Mouse (Mus musculus) heart, postnatal 0 days (tissue): ENCODE measurements around the gene Nhsl2. TPM values are rescaled to one million over a fixed set of nuclear protein-coding genes. Genes with fewer than 3 reads are reported as not detected.

Experiments
- ATAC-seq: fragments of 200-750 bp; cut with Nextera tagmentation; 2 replicates; pipeline ENCODE4 v1.8.0; 2017; ENCODE audit warnings: low read depth, moderate number of reproducible peaks, moderate library complexity; ENCODE audit not compliant: insufficient read depth
- DNase-seq: peaks from one replicate; pipeline ENCODE4 v3.0.0-alpha.2; 2016; ENCODE audit warnings: low spot score
- H3K27ac ChIP-seq: fragments of 300-500 bp; sonication (generic); 2 replicates; pipeline ENCODE4 v1.5.1; 2014; ENCODE audit warnings: low read depth, mild to moderate bottlenecking
- H3K27me3 ChIP-seq: fragments of 300-500 bp; sonication (generic); 2 replicates; pipeline ENCODE4 v1.6.1; 2014; ENCODE audit warnings: low read length, mixed read lengths; ENCODE audit not compliant: control insufficient read depth, insufficient read depth
- H3K36me3 ChIP-seq: fragments of 300-500 bp; sonication (generic); replicated peaks from 2 replicates; pipeline ENCODE4 v1.6.1; 2014; ENCODE audit warnings: low read length, mixed read lengths; ENCODE audit not compliant: control insufficient read depth, insufficient read depth
- H3K4me1 ChIP-seq: fragments of 300-500 bp; sonication (generic); 2 replicates; pipeline ENCODE4 v1.6.1; 2014; ENCODE audit warnings: antibody characterized with exemption; ENCODE audit not compliant: control insufficient read depth, insufficient read depth
- H3K4me2 ChIP-seq: fragments of 300-500 bp; sonication (generic); 2 replicates; pipeline ENCODE4 v1.6.1; 2014; ENCODE audit warnings: low read depth, mild to moderate bottlenecking, low read length, moderate library complexity
- H3K4me3 ChIP-seq: fragments of 300-500 bp; sonication (generic); 2 replicates; pipeline ENCODE4 v1.5.1; 2014; ENCODE audit warnings: low read depth, low read length
- H3K9ac ChIP-seq: fragments of 300-500 bp; sonication (generic); replicated peaks from 2 replicates; pipeline ENCODE4 v1.6.1; 2014; ENCODE audit warnings: low read depth, low read length, mixed read lengths
- H3K9me3 ChIP-seq: fragments of 300-500 bp; sonication (generic); replicated peaks from 2 replicates; pipeline ENCODE4 v1.6.1; 2016; ENCODE audit warnings: low read length; ENCODE audit not compliant: control insufficient read depth
- CTCF ChIP-seq: IDR thresholded peaks from 2 replicates; pipeline ENCODE4 v1.5.1; 2016; ENCODE audit warnings: antibody characterized with exemption, control low read depth, low read depth
- EP300 ChIP-seq: IDR thresholded peaks from 2 replicates; pipeline ENCODE4 v1.6.1; 2016; ENCODE audit warnings: antibody characterized with exemption, low read depth
- WGBS: fragments of 180-500 bp; shearing (Covaris S2); extraction: QIAGEN DNeasy Blood & Tissue Kit; methylation state at CpG from one replicate; pipeline ENCODE4 v1.1.7; 2014; 5-methylcytosine and 5-hydroxymethylcytosine counted together
- polyA plus RNA-seq: library from polyadenylated mRNA; unstranded; fragments of >200 nt; fragmentation: Nextera tagmentation; extraction: Ambion mirVana; gene quantifications from 2 replicates; pipeline ENCODE4 v1.2.1, GENCODE M21; 2015
- total RNA-seq: library from RNA; depleted of rRNA; stranded (reverse); fragments of >200 nt; gene quantifications from 2 replicates; pipeline ENCODE4 v1.2.3, GENCODE M21; 2014; ENCODE audit warnings: low replicate concordance

Gene Nhsl2
- total and polyA plus RNA-seq, 2 experiments from 2014 or later, result 2.9 to 18.7 TPM

- Histone ChIP-seq H3K4me1 (no peaks in the 10 kb centered on the region), H3K36me3 (no peaks in the 10 kb centered on the region), H3K9ac (no peak overlapping the region), H3K27ac (no peak overlapping the region), H3K27me3 (no peaks in the 10 kb centered on the region), H3K9me3 (no peaks in the 10 kb centered on the region), H3K4me3 (no peak overlapping the region), H3K4me2 (no peak overlapping the region)
- 36% methylated on average over 4 of the region's 4 CpGs for WGBS
- no peak for TF ChIP-seq EP300
- no peak for TF ChIP-seq CTCF
- ATAC-seq, result no peak
- DNase-seq, result no peak
Observed at GRCm38 (mm10) chrX:102065213-102065775, 216.1 kb downstream of the Nhsl2 start.

GRCm38 (mm10) chrX:102066134-102066533, 216.9 kb downstream of the Nhsl2 start:
- no peaks in the 10 kb centered on the region for H3K27me3 ChIP-seq
- TF ChIP-seq EP300 (no peak), CTCF (peak; percentile 82)
- H3K27ac ChIP-seq, result no peak overlapping the region
- peak; percentile 41 for DNase-seq
- H3K4me3 ChIP-seq, result no peak overlapping the region
- WGBS, result 20% methylated on average over 9 of the region's 9 CpGs
- H3K9me3 ChIP-seq, result no peaks in the 10 kb centered on the region
- no peaks in the 10 kb centered on the region for H3K4me1 ChIP-seq
- no peak overlapping the region for H3K4me2 ChIP-seq
- no peak overlapping the region for H3K9ac ChIP-seq
- no peaks in the 10 kb centered on the region for H3K36me3 ChIP-seq
- no peak; the same call in 1 of the 2 replicates for ATAC-seq

GRCm38 (mm10) chrX:102067118-102067517, 217.9 kb downstream of the Nhsl2 start:
- H3K27ac ChIP-seq, result no peak overlapping the region
- no peak overlapping the region for H3K4me3 ChIP-seq
- no peak overlapping the region for H3K9ac ChIP-seq
- H3K36me3 ChIP-seq, result no peaks in the 10 kb centered on the region
- TF ChIP-seq CTCF, result peak; percentile 15; the same call in 1 of the 2 replicates
- no peak for TF ChIP-seq EP300
- H3K27me3 ChIP-seq, result no peaks in the 10 kb centered on the region
- no peaks in the 10 kb centered on the region for H3K9me3 ChIP-seq
- WGBS, result 71% methylated on average over 6 of the region's 6 CpGs
- ATAC-seq, result no peak
- no peak overlapping the region for H3K4me2 ChIP-seq
- DNase-seq, result no peak
- no peaks in the 10 kb centered on the region for H3K4me1 ChIP-seq

GRCm38 (mm10) chrX:102068811-102069540, 219.8 kb downstream of the Nhsl2 start:
- no peak for DNase-seq
- Histone ChIP-seq H3K4me1 (no peaks in the 10 kb centered on the region), H3K4me2 (no peak overlapping the region), H3K4me3 (no peak overlapping the region), H3K27ac (no peak overlapping the region), H3K9me3 (no peaks in the 10 kb centered on the region), H3K36me3 (no peaks in the 10 kb centered on the region), H3K27me3 (no peaks in the 10 kb centered on the region), H3K9ac (no peak overlapping the region)
- WGBS, result 86% methylated on average over 24 of the region's 24 CpGs
- TF ChIP-seq EP300, result no peak
- no peak for TF ChIP-seq CTCF
- ATAC-seq, result no peak

GRCm38 (mm10) chrX:102070591-102071471, 221.6 kb downstream of the Nhsl2 start, which contains the start of gene Rtl5:
Gene Rtl5, minus strand, starts transcription at chrX:102071304.
- no peak within 1 kb of the TSS; the same call in 1 of the 2 replicates for H3K9ac ChIP-seq
- peak within 1 kb of the TSS; percentile 26; the same call in 1 of the 2 replicates for H3K27ac ChIP-seq
- ATAC-seq (peak; percentile 87), DNase-seq (peak; percentile 39)
- peak within 1 kb of the TSS; percentile 46 for H3K4me3 ChIP-seq
- TF ChIP-seq CTCF (no peak), EP300 (no peak)
- no peaks in the 10 kb centered on the region for H3K4me1 ChIP-seq
- H3K9me3 ChIP-seq, result no peaks in the 10 kb centered on the region
- no peaks in the 10 kb centered on the region for H3K36me3 ChIP-seq
- H3K27me3 ChIP-seq, result no peaks in the 10 kb centered on the region
- peak within 1 kb of the TSS; percentile 74 for H3K4me2 ChIP-seq
- 18% methylated on average over 57 of the region's 61 CpGs for WGBS
